In the genomic region with DNA sequence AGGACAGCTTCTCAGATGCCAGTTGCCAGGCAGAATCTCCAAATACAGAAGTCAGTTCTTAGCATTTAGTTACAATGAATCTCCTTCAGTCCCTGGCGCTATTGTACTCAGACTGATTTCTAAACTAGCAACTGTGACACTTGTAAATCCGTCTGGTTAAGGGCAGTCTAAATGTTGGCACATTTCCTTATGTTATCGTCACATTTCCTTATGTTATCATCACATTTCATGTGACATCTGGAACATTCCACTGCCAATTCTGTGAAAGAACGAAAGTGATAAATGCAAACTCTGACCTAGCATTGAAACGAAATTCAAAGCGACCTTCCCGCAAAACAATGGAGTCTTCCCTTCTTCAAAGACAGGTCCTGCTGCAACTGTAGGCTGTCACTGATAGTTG, we compare ENCODE assay signal across 23 mouse cellular contexts. TPM values are rescaled to one million over a fixed set of nuclear protein-coding genes. Genes with fewer than 3 reads are reported as not detected.
"Had no signal": no experiment of that assay in that cellular context is flagged by ENCODE, and none has a peak within 500 bp of the region (broad histone marks: within the 10 kb centered on the region; RNA-seq: fewer than 3 reads in every experiment).

No protein-coding gene starts in this region.

- DNase-seq: lung, adult 18-20 months; lung, embryonic 14.5 days; lung, postnatal 10 days; lung, postnatal 4 days; right cerebral cortex, postnatal 25 days; right cerebral cortex, postnatal 4 days; spleen, adult 18-20 months; thymus, adult 18-20 months; thymus, postnatal 14 days; thymus, postnatal 36 days had no signal

- H3K27ac ChIP-seq: midbrain, embryonic 13.5 days; midbrain, embryonic 15.5 days; neural tube, embryonic 12.5 days had no signal

- H3K4me2 ChIP-seq: lung, embryonic 14.5 days; midbrain, embryonic 11.5 days; midbrain, embryonic 13.5 days; midbrain, embryonic 15.5 days; neural tube, embryonic 12.5 days had no signal

- H3K9ac ChIP-seq: lung, embryonic 14.5 days; midbrain, embryonic 13.5 days; midbrain, embryonic 15.5 days; neural tube, embryonic 12.5 days had no signal

- ATAC-seq: midbrain, embryonic 13.5 days; midbrain, embryonic 15.5 days had no signal

- H3K27me3 ChIP-seq: midbrain, embryonic 13.5 days; midbrain, embryonic 15.5 days; neural tube, embryonic 12.5 days had no signal

- H3K9me3 ChIP-seq: megakaryocyte, embryonic 14.5 days; midbrain, embryonic 13.5 days; midbrain, embryonic 15.5 days; neural tube, embryonic 12.5 days had no signal

- H3K4me3 ChIP-seq: megakaryocyte, embryonic 14.5 days; midbrain, embryonic 13.5 days; midbrain, embryonic 15.5 days; neural tube, embryonic 12.5 days had no signal

- H3K36me3 ChIP-seq: midbrain, embryonic 13.5 days; midbrain, embryonic 15.5 days; neural tube, embryonic 12.5 days had no signal

- H3K4me1 ChIP-seq: midbrain, embryonic 13.5 days; midbrain, embryonic 15.5 days; neural tube, embryonic 12.5 days had no signal

RNA-seq across cellular contexts. Expression of a gene that starts 16.4 kb away (rescaled TPM):
- total RNA-seq: midbrain, postnatal 0 days; monocyte, adult 5-6 weeks; neutrophil, adult 5-6 weeks had no signal
- polyA plus RNA-seq: lung, embryonic 14.5 days; midbrain, embryonic 11.5 days; midbrain, embryonic 13.5 days; midbrain, embryonic 15.5 days; midbrain, postnatal 0 days; neural tube, embryonic 12.5 days; neural tube, embryonic 14.5 days; small intestine, adult 2 months; stomach, embryonic 14.5 days; stomach, embryonic 16.5 days; thymus, postnatal 0 days had no signal

RNA-seq across cellular contexts. Expression of a gene that starts 56.5 kb away (rescaled TPM):
- total RNA-seq: monocyte, adult 5-6 weeks; neutrophil, adult 5-6 weeks had no signal
- polyA plus RNA-seq: neural tube, embryonic 12.5 days; thymus, postnatal 0 days had no signal
